Mouse (Mus musculus): ENCODE data around the gene Lrpprc. TPM values are rescaled to one million over a fixed set of nuclear protein-coding genes. Genes with fewer than 3 reads are reported as not detected.

Gene Lrpprc
- polyA plus RNA-seq, 1 experiment from 2014 or later: 49.5 TPM

GRCm38 (mm10) chr17:84790043-84790442, 546 bp downstream of the Lrpprc start:
- Histone ChIP-seq H3K4me1 (peaks cover 25% of the 10 kb centered on the region), H3K9me3 (no peaks in the 10 kb centered on the region), H3K27me3 (no peaks in the 10 kb centered on the region), H3K9ac (replicated peaks) (peak overlapping the region; percentile 90), H3K27ac (replicated peaks) (peak overlapping the region; percentile 74), H3K4me2 (replicated peaks) (peak overlapping the region; percentile 98), H3K4me3 (peak overlapping the region; percentile 100), H3K36me3 (no peaks in the 10 kb centered on the region)
- no peak for ATAC-seq (ENCODE audit: low FRiP score, low read depth)
- WGBS: under 1% methylated on average over 22 of the region's 22 CpGs

DNA sequence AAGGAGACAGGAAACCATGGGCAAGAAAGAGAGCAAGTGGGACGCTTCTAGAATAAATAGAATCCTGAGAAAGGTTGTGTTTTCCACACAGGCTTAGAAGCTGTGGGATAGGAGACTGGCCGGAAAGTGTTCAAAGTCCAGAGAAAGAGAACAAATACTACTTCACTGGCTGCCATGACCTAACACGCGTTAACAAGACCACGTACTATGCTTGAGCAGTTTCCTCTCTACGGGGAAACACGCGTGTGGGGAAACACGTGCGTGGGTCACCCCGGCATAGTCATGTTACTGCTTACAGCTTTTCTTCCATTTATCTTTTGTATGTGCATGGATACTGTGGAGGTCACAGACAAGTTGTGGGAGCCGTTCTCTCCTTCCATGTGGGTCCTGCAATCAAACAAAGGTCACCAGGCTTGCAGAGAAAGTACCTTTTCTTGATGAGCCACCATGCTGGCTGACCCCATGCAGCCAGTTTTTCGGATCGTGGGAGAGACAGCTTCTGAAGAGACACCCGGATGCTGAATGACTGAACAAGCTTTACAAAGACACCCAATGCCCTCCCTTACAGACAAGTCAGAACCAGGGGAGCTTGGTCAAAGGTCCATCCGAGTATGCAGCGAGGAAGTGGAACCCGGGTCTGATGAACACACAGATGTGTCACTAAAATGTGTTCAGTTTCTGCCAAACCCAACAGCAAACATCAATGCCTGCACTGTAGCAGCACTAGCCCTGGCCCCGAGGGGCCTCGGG, 2.0 kb downstream of the Lrpprc start:
- H3K27ac ChIP-seq (replicated peaks): no peak overlapping the region
- peaks cover 25% of the 10 kb centered on the region for H3K4me1 ChIP-seq
- H3K4me2 ChIP-seq (replicated peaks): no peak overlapping the region
- H3K9ac ChIP-seq (replicated peaks): no peak overlapping the region
- no peaks in the 10 kb centered on the region for H3K36me3 ChIP-seq
- no peaks in the 10 kb centered on the region for H3K9me3 ChIP-seq
- no peak overlapping the region for H3K4me3 ChIP-seq
- no peak for ATAC-seq (ENCODE audit: low FRiP score, low read depth)
- H3K27me3 ChIP-seq: no peaks in the 10 kb centered on the region
- WGBS: 92% methylated on average over 20 of the region's 20 CpGs

GRCm38 (mm10) chr17:84787477-84787876, 3.1 kb downstream of the Lrpprc start:
- Histone ChIP-seq H3K4me2 (replicated peaks) (no peak overlapping the region), H3K27me3 (no peaks in the 10 kb centered on the region), H3K27ac (replicated peaks) (no peak overlapping the region), H3K4me1 (peaks cover 25% of the 10 kb centered on the region), H3K36me3 (no peaks in the 10 kb centered on the region), H3K9ac (replicated peaks) (no peak overlapping the region), H3K9me3 (no peaks in the 10 kb centered on the region), H3K4me3 (no peak overlapping the region)
- 92% methylated on average over 11 of the region's 11 CpGs for WGBS
- ATAC-seq (ENCODE audit: low FRiP score, low read depth): no peak

DNA sequence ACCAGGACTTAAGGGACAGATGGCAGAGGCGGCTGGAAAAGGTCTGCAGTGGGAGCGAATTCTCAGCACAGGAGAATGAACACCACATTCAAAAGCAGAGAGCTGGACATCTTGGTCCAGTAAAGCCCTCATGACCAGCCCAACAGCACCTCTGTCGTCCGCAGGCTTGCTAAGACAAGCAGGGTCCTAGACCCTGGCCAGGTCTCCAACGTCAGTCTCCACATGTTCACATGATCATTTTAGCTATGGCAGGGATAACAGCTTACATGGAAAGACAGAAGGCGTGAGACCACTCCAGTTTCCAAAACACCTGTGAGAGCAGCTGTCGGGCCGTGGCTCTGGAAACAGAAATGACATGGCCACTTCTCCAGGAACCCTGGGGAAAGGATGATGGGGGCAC, 3.7 kb downstream of the Lrpprc start:
- H3K9me3 ChIP-seq: no peaks in the 10 kb centered on the region
- no peak for ATAC-seq (ENCODE audit: low FRiP score, low read depth)
- H3K27me3 ChIP-seq: no peaks in the 10 kb centered on the region
- no peak overlapping the region for H3K9ac ChIP-seq (replicated peaks)
- no peak overlapping the region for H3K4me3 ChIP-seq
- H3K4me1 ChIP-seq: peaks cover 21% of the 10 kb centered on the region
- H3K27ac ChIP-seq (replicated peaks): no peak overlapping the region
- no peaks in the 10 kb centered on the region for H3K36me3 ChIP-seq
- 92% methylated on average over 8 of the region's 8 CpGs for WGBS
- no peak overlapping the region for H3K4me2 ChIP-seq (replicated peaks)

DNA sequence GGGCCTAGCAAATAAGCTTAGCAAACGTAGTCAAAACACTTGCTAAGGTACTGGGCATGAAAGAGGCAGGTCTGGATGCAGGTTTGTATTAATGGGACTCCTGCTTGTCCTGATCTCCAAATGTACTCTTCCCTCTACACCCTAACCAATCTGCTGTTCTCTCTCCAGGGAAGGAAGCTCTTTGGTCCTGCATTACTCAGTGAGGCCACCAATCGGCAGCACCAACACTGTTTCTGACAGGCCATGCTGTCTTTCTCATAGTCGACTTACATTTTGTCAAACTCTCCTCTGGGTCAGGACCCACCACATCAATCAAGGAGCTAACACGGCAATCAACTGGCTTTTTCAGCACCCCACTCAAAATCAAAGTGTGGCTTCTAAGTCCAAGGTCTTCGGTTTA, 5.4 kb downstream of the Lrpprc start:
- no peak overlapping the region for H3K9ac ChIP-seq (replicated peaks)

GRCm38 (mm10) chr17:84783491-84783890, 7.1 kb downstream of the Lrpprc start:
- 93% methylated on average over 5 of the region's 5 CpGs for WGBS
- H3K9ac ChIP-seq (replicated peaks): no peak overlapping the region
- H3K4me3 ChIP-seq: no peak overlapping the region
- H3K4me2 ChIP-seq (replicated peaks): no peak overlapping the region
- no peaks in the 10 kb centered on the region for H3K4me1 ChIP-seq
- H3K9me3 ChIP-seq: no peaks in the 10 kb centered on the region
- H3K27ac ChIP-seq (replicated peaks): no peak overlapping the region
- H3K36me3 ChIP-seq: no peaks in the 10 kb centered on the region
- ATAC-seq (ENCODE audit: low FRiP score, low read depth): no peak
- no peaks in the 10 kb centered on the region for H3K27me3 ChIP-seq

More for the DNA sequence above, 5.4 kb downstream of the Lrpprc start:
- Histone ChIP-seq H3K9me3 (no peaks in the 10 kb centered on the region), H3K4me1 (peaks cover 14% of the 10 kb centered on the region), H3K27me3 (no peaks in the 10 kb centered on the region), H3K27ac (replicated peaks) (no peak overlapping the region), H3K4me2 (replicated peaks) (no peak overlapping the region), H3K4me3 (no peak overlapping the region), H3K36me3 (no peaks in the 10 kb centered on the region)
- WGBS: 82% methylated on average over 5 of the region's 5 CpGs
- ATAC-seq (ENCODE audit: low FRiP score, low read depth): no peak

DNA sequence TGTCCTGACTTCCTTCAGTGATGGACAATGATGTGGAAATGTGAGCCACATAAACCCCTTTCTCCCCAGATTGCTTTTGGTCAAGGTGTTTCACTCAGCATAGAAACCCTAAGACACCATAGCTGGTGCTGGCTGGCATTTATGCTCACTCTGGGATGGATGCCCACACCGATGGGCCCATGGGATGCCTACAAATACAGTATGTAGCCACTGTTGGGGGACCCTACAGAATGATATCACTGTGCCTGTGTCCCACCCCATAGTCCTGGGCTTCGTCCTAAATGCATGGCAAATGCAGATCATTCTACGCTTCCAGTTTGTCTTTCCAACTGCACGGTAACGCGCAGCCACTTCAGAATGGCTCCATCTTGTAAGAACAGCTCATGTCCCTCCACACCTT, 10.3 kb downstream of the Lrpprc start:
- Histone ChIP-seq H3K9me3 (no peaks in the 10 kb centered on the region), H3K36me3 (peaks cover 13% of the 10 kb centered on the region), H3K4me1 (no peaks in the 10 kb centered on the region), H3K4me2 (replicated peaks) (no peak overlapping the region), H3K9ac (replicated peaks) (no peak overlapping the region), H3K27ac (replicated peaks) (no peak overlapping the region), H3K4me3 (no peak overlapping the region), H3K27me3 (no peaks in the 10 kb centered on the region)
- no peak for ATAC-seq (ENCODE audit: low FRiP score, low read depth)
- 99% methylated on average over 6 of the region's 6 CpGs for WGBS

DNA sequence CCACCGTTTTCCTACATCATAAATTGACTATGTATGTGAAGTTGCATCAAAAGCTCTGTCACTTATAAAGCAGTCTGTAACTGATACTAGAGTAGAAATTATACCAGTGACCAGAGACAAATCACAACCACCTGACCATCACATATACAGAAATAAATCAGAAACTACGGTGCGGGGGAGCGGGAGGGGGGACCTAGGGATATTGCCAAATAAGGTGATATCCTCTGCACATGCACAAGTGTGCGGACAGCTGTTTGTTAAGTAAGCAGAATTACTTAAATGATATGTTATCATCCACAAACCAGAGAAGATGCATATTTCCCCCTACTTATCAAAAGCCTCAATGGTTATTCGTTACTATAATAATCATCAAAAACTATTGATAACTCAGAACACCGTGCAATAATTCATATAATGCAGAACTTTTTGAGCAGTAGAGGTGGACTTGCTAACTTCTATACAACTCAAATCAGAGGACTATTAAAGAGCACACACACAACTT, 12.1 kb downstream of the Lrpprc start:
- peaks cover 20% of the 10 kb centered on the region for H3K36me3 ChIP-seq
- H3K4me2 ChIP-seq (replicated peaks): no peak overlapping the region
- no peaks in the 10 kb centered on the region for H3K27me3 ChIP-seq
- H3K9me3 ChIP-seq: no peaks in the 10 kb centered on the region
- WGBS: 90% methylated on average over 7 of the region's 7 CpGs
- ATAC-seq (ENCODE audit: low FRiP score, low read depth): no peak
- H3K9ac ChIP-seq (replicated peaks): no peak overlapping the region
- no peaks in the 10 kb centered on the region for H3K4me1 ChIP-seq
- no peak overlapping the region for H3K4me3 ChIP-seq
- no peak overlapping the region for H3K27ac ChIP-seq (replicated peaks)

- no peak for ATAC-seq (ENCODE audit: low FRiP score, low read depth)
- H3K9me3 ChIP-seq: no peaks in the 10 kb centered on the region
- H3K27ac ChIP-seq (replicated peaks): no peak overlapping the region
- no peaks in the 10 kb centered on the region for H3K27me3 ChIP-seq
- H3K36me3 ChIP-seq: peaks cover 25% of the 10 kb centered on the region
- no peak overlapping the region for H3K4me2 ChIP-seq (replicated peaks)
- 90% methylated on average over 16 of the region's 16 CpGs for WGBS
- no peak overlapping the region for H3K4me3 ChIP-seq
- H3K4me1 ChIP-seq: no peaks in the 10 kb centered on the region
- H3K9ac ChIP-seq (replicated peaks): no peak overlapping the region
These were observed 14.1 kb downstream of the Lrpprc start for GRCm38 (mm10) chr17:84776362-84777000.

- Histone ChIP-seq H3K4me2 (replicated peaks) (no peak overlapping the region), H3K27me3 (no peaks in the 10 kb centered on the region), H3K9ac (replicated peaks) (no peak overlapping the region), H3K4me1 (no peaks in the 10 kb centered on the region), H3K4me3 (no peak overlapping the region), H3K9me3 (no peaks in the 10 kb centered on the region), H3K36me3 (peaks cover 33% of the 10 kb centered on the region), H3K27ac (replicated peaks) (no peak overlapping the region)
- WGBS: 94% methylated on average over 10 of the region's 10 CpGs
- no peak for ATAC-seq (ENCODE audit: low FRiP score, low read depth)
These were observed 15.3 kb downstream of the Lrpprc start for GRCm38 (mm10) chr17:84775291-84775690.

DNA sequence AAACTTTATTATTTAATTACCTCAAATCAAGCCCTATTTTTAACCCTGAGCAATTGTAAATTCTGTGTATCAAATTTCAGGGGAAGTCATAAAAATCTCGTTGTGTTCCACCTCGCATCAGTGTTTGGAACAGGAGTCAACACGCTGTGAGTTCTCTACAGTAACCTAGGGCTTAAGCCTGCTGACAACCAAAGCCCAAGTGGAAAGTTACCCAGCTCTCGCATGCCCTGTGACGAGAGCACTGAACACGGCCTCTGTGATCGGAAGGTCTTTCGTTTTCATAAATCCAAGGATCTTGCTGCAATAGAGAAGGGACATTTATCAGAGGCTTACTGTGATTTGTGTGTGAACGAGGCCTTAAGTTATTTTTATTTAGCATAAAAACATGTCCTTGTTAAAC, 18.7 kb downstream of the Lrpprc start:
- peaks cover 59% of the 10 kb centered on the region for H3K36me3 ChIP-seq
- 94% methylated on average over 9 of the region's 9 CpGs for WGBS

GRCm38 (mm10) chr17:84758971-84759370, 31.6 kb downstream of the Lrpprc start:
- no peak overlapping the region for H3K9ac ChIP-seq (replicated peaks)
- H3K36me3 ChIP-seq: peaks cover 23% of the 10 kb centered on the region
- no peak overlapping the region for H3K4me2 ChIP-seq (replicated peaks)
- no peak for ATAC-seq (ENCODE audit: low FRiP score, low read depth)
- no peaks in the 10 kb centered on the region for H3K9me3 ChIP-seq
- no peak overlapping the region for H3K27ac ChIP-seq (replicated peaks)
- peaks cover 3% of the 10 kb centered on the region; the same call in 1 of the 2 replicates for H3K4me1 ChIP-seq
- H3K4me3 ChIP-seq: no peak overlapping the region
- no peaks in the 10 kb centered on the region for H3K27me3 ChIP-seq
- whole genome bisulfite sequencing: 82% methylated on average over 8 of the region's 8 CpGs

More for the DNA sequence above, 18.7 kb downstream of the Lrpprc start:
- H3K4me3 ChIP-seq: no peak overlapping the region
- no peaks in the 10 kb centered on the region for H3K9me3 ChIP-seq
- no peak overlapping the region for H3K27ac ChIP-seq (replicated peaks)
- H3K27me3 ChIP-seq: no peaks in the 10 kb centered on the region
- H3K9ac ChIP-seq (replicated peaks): no peak overlapping the region
- no peak overlapping the region for H3K4me2 ChIP-seq (replicated peaks)
- H3K4me1 ChIP-seq: no peaks in the 10 kb centered on the region
- ATAC-seq (ENCODE audit: low FRiP score, low read depth): no peak
